In the genomic region with DNA sequence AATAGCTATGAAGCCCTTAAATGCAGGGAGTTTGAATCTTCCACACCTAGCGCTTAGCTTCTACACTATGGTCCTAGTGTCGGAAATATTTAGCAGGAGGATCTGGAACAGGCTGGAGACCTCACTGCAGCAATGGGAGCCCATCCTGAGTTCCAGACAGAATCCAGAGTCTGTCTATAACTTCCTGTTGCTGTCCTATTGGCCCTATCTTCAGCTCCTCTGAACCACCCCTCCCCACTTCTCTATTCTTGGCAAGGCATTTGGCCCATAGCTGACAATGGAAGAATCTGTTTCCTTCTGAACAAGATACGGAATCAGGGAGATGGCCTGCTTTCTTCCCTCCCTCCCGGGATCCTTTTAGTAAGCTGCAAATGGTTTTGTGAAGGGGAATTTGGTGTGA, we compare ENCODE assay signal across 19 mouse cellular contexts.
"Had no signal": no experiment of that assay in that cellular context is flagged by ENCODE, and none has a peak within 500 bp of the region (broad histone marks: within the 10 kb centered on the region; RNA-seq: fewer than 3 reads in every experiment).

No protein-coding gene starts in this region.

- H3K27ac ChIP-seq: lung, embryonic 15.5 days; midbrain, embryonic 10.5 days; midbrain, embryonic 12.5 days; neural tube, embryonic 13.5 days; neural tube, embryonic 15.5 days had no signal

- H3K36me3 ChIP-seq: lung, embryonic 15.5 days; midbrain, embryonic 10.5 days; midbrain, embryonic 12.5 days; neural tube, embryonic 13.5 days; neural tube, embryonic 15.5 days had no signal

- H3K9ac ChIP-seq: lung, embryonic 15.5 days; midbrain, embryonic 12.5 days; neural tube, embryonic 13.5 days; neural tube, embryonic 15.5 days had no signal

- H3K4me3 ChIP-seq: lung, embryonic 15.5 days; midbrain, embryonic 10.5 days; midbrain, embryonic 12.5 days; myocyte; neural tube, embryonic 13.5 days; neural tube, embryonic 15.5 days had no signal

- DNase-seq: lung, adult 18-20 months; lung, postnatal 4 days; midbrain, embryonic 14.5 days; retina, postnatal 1 day; right cerebral cortex, adult 18-20 months; right cerebral cortex, postnatal 25 days; right cerebral cortex, postnatal 4 days; spleen, adult 18-20 months; thymus, adult 18-20 months; thymus, postnatal 14 days; thymus, postnatal 36 days had no signal

- ATAC-seq: lung, postnatal 0 days; midbrain, embryonic 16.5 days had no signal

- H3K4me1 ChIP-seq: lung, embryonic 15.5 days; midbrain, embryonic 10.5 days; midbrain, embryonic 12.5 days had no signal

- H3K4me2 ChIP-seq: lung, embryonic 15.5 days; midbrain, embryonic 12.5 days; neural tube, embryonic 13.5 days; neural tube, embryonic 15.5 days had no signal

- H3K27me3 ChIP-seq: lung, embryonic 15.5 days; neural tube, embryonic 13.5 days; neural tube, embryonic 15.5 days had no signal

- H3K9me3 ChIP-seq: lung, embryonic 15.5 days; midbrain, embryonic 10.5 days; midbrain, embryonic 12.5 days; neural tube, embryonic 13.5 days; neural tube, embryonic 15.5 days had no signal
